Mouse (Mus musculus): ENCODE results near the gene Cdh24. TPM values are rescaled to one million over a fixed set of nuclear protein-coding genes. Genes with fewer than 3 reads are reported as not detected.

Gene Cdh24
- polyA plus RNA-seq, 1 experiment from 2014 or later, result 0.32 TPM

DNA sequence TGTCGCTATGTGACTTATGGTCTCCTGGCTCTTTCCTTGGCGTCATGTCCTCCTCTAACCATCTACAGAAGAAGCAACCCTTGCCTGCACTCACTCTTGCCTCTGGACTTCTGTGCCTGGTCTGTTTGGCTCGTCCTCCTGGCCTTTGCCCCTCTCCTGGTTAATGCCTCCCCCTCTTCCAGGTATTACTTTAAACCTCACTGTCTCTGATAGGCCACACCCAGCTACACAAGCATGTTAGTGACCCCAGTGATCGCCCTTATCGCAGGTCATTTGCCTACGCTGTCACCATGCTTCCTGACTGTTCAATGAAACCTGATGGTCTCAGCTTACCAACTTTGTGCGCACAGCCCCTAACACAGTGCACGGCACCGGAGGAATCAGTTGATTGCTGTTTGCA is 58.6 kb downstream of the Cdh24 start:
- H3K9ac ChIP-seq (replicated peaks; ENCODE audit: low read depth), result no peak overlapping the region
- H3K36me3 ChIP-seq (ENCODE audit: insufficient read depth, low read length), result no peaks in the 10 kb centered on the region
- WGBS, result 90% methylated on average over 9 of the region's 9 CpGs
- no peaks in the 10 kb centered on the region for H3K9me3 ChIP-seq (ENCODE audit: low read length)
- TF ChIP-seq CTCF (IDR thresholded peaks at IDR 0.05), result no peak
- H3K4me3 ChIP-seq (ENCODE audit: low read depth, low read length), result no peak overlapping the region
- H3K4me1 ChIP-seq (ENCODE audit: insufficient read depth, low read depth, low read length), result no peaks in the 10 kb centered on the region
- no peak overlapping the region for H3K4me2 ChIP-seq (replicated peaks; ENCODE audit: low read depth, low read length)
- no peak for DNase-seq (ENCODE audit: low spot score)
- no peak for ATAC-seq
- no peaks in the 10 kb centered on the region for H3K27me3 ChIP-seq (replicated peaks; ENCODE audit: insufficient read depth, low read length)
- H3K27ac ChIP-seq (ENCODE audit: low read length), result no peak overlapping the region

MicroRNA genes within 50 kb of the gene (microRNA counts, 519-probe panel; counts per million panel counts)
- not detected for microRNA mmu-miR-686

Small RNAs within 50 kb of the gene (microRNA-seq; reads per million reads assigned to microRNA genes)
- gene Mir686 (not detected), gene Mir6948 (not detected)

Other genes starting within 250 kb of the Cdh24 start
- 20.7 and 24.3 TPM in 2 replicates for gene Slc7a7, start 223.6 kb downstream of the Cdh24 start, polyA plus RNA-seq (2015; fragmentation: Nextera tagmentation; extraction: Ambion mirVana)
- gene Mrpl52, start 214.5 kb downstream of the Cdh24 start, polyA plus RNA-seq (2015; fragmentation: Nextera tagmentation; extraction: Ambion mirVana), result 251 and 266 TPM in 2 replicates
- gene Mmp14, start 209.8 kb downstream of the Cdh24 start, polyA plus RNA-seq (2015; fragmentation: Nextera tagmentation; extraction: Ambion mirVana), result 150 and 155 TPM in 2 replicates
- gene Lrp10, start 177.2 kb downstream of the Cdh24 start, polyA plus RNA-seq (2015; fragmentation: Nextera tagmentation; extraction: Ambion mirVana), result 92.5 and 96.5 TPM in 2 replicates
- gene Rem2, start 165.3 kb downstream of the Cdh24 start, polyA plus RNA-seq (2015; fragmentation: Nextera tagmentation; extraction: Ambion mirVana), result 11.9 and 16.0 TPM in 2 replicates
- gene Prmt5, start 123.8 kb downstream of the Cdh24 start, polyA plus RNA-seq (2015; fragmentation: Nextera tagmentation; extraction: Ambion mirVana), result 21.2 and 24.3 TPM in 2 replicates
- gene Haus4, start 86.7 kb downstream of the Cdh24 start, polyA plus RNA-seq (2015; fragmentation: Nextera tagmentation; extraction: Ambion mirVana), result 22.1 and 24.2 TPM in 2 replicates
- 40.0 and 46.4 TPM in 2 replicates for gene Ajuba, start 63.8 kb downstream of the Cdh24 start, polyA plus RNA-seq (2015; fragmentation: Nextera tagmentation; extraction: Ambion mirVana)
- gene 4931414P19Rik, start 35.4 kb downstream of the Cdh24 start, polyA plus RNA-seq (2015; fragmentation: Nextera tagmentation; extraction: Ambion mirVana), result 3.8 and 6.2 TPM in 2 replicates
- 231 and 251 TPM in 2 replicates for gene Psmb5, start 23.3 kb downstream of the Cdh24 start, polyA plus RNA-seq (2015; fragmentation: Nextera tagmentation; extraction: Ambion mirVana)
- gene Psmb11, start 19.9 kb downstream of the Cdh24 start, polyA plus RNA-seq (2015; fragmentation: Nextera tagmentation; extraction: Ambion mirVana), result 0.04 TPM in 1 of 2 replicates, not detected in the other
- gene Gm17606, start 412 bp downstream of the Cdh24 start, polyA plus RNA-seq (2015; fragmentation: Nextera tagmentation; extraction: Ambion mirVana), result not detected in 2 replicates
- gene 1700123O20Rik, start 44.9 kb upstream of the Cdh24 start, polyA plus RNA-seq (2015; fragmentation: Nextera tagmentation; extraction: Ambion mirVana), result 63.0 and 67.5 TPM in 2 replicates
- 74.0 and 82.5 TPM in 2 replicates for gene Acin1, start 45.6 kb upstream of the Cdh24 start, polyA plus RNA-seq (2015; fragmentation: Nextera tagmentation; extraction: Ambion mirVana)
- gene Gm29776, start 57.5 kb upstream of the Cdh24 start, polyA plus RNA-seq (2015; fragmentation: Nextera tagmentation; extraction: Ambion mirVana), result 0.20 and 0.25 TPM in 2 replicates
- gene Cebpe, start 70.8 kb upstream of the Cdh24 start, polyA plus RNA-seq (2015; fragmentation: Nextera tagmentation; extraction: Ambion mirVana), result 0.58 and 0.69 TPM in 2 replicates
- 1.2 TPM in 2 replicates for gene Slc7a8, start 140.6 kb upstream of the Cdh24 start, polyA plus RNA-seq (2015; fragmentation: Nextera tagmentation; extraction: Ambion mirVana)
- not detected in 2 replicates for gene Rnf212b, start 172.8 kb upstream of the Cdh24 start, polyA plus RNA-seq (2015; fragmentation: Nextera tagmentation; extraction: Ambion mirVana)
- gene Homez, start 229.6 kb upstream of the Cdh24 start, polyA plus RNA-seq (2015; fragmentation: Nextera tagmentation; extraction: Ambion mirVana), result 6.2 and 7.5 TPM in 2 replicates
- 2.5 and 2.7 TPM in 2 replicates for gene Ppp1r3e, start 236.2 kb upstream of the Cdh24 start, polyA plus RNA-seq (2015; fragmentation: Nextera tagmentation; extraction: Ambion mirVana)
- 5.4 and 6.1 TPM in 2 replicates for gene Bcl2l2, start 242.0 kb upstream of the Cdh24 start, polyA plus RNA-seq (2015; fragmentation: Nextera tagmentation; extraction: Ambion mirVana)
- gene Gm20521, start 242.1 kb upstream of the Cdh24 start, polyA plus RNA-seq (2015; fragmentation: Nextera tagmentation; extraction: Ambion mirVana), result 0.31 and 0.98 TPM in 2 replicates